Mouse (Mus musculus): Measurements from ENCODE around the gene Bahcc1.
A peak's percentile ranks its signal among the peaks of the same experiment; 100 is the strongest.

The Bahcc1 gene

GRCm38 (mm10) chr11:120298441-120299141 is 65.8 kb downstream of the Bahcc1 start:
- DNase-seq (ENCODE audit: low read depth), result no peak

GRCm38 (mm10) chr11:120299484-120299883 is 66.7 kb downstream of the Bahcc1 start:
- peak; percentile 65 for DNase-seq (ENCODE audit: low read depth)

DNA sequence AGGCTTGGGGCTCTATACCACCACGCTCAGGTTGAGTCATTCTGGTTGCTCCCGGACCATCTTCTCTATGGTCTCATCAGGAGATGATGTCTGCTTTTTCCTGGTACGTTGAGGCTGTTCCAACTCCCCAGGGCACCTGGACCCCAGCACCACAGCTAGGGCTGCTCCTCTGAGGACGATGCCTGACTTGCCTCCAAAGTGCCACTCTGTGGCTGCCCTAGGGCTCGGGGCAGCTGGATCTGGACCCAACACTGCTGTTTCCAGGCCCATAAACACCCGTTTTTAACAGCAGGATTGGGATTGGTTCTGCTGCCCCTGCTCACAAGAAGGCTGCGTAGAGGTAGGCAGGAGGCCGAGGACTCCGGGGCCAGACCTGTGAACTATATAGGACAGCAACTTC is 70.4 kb downstream of the Bahcc1 start:
- no peak for DNase-seq (ENCODE audit: low read depth)

DNA sequence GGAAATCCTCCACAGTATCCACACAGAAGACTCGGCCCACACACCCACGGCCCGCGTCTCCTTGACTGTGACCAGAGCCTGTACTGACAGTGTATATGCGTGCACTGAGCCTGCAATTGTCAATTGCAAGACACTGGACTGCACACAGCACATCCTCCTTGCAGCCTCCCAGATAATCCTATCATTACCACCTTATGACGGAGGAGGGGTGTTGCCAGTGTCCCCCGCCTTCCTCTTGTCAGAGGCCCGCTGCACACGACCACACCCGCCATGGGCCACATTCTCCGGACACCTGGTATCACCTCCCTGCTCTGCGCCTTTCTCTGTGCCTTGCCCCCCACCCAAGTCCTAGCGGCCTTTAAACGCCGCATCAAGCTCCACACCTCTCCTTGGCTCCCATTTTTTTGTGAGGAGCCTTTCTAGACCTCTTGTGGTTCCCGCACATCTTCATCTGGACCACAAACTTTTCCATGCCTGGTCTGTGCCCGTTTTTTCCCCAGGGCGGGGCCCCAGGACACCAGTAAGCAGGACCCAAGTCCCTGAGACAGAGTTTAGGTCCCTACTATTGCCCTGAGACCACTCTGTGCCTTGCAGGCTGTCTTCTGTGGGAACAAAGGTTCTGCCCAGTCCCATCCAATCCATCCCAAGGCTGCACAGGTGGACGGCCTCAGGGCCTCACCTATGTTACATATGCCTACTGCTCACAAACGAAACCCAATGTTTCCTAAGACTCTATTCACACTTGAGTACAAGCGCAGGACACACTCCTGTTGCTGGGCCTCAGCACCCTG is 71.0 kb downstream of the Bahcc1 start:
- DNase-seq (ENCODE audit: low read depth), result no peak

DNA sequence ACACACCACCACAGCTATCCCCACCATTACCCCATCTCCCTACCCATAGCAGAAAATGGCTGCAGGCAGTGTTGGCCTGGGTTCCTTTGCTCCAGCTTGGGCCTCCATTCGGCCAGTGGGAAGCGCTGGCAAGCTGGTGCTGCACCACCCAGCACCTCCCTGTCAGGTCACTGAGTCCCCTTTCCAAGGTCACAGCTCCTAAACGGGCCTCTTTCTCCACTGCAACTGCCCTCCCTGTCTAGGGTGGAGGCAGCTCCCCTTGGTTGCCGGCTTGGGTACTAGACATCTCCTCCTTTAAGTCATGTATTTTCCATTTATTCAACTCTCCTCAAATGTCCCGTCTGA is 71.6 kb downstream of the Bahcc1 start:
- no peak for DNase-seq (ENCODE audit: low read depth)

- DNase-seq (ENCODE audit: low read depth), result peak; percentile 98
Observed at GRCm38 (mm10) chr11:120304886-120305534, 72.3 kb downstream of the Bahcc1 start.

- DNase-seq (ENCODE audit: low read depth), result no peak
Observed at GRCm38 (mm10) chr11:120305535-120306365, 73.0 kb downstream of the Bahcc1 start.

DNA sequence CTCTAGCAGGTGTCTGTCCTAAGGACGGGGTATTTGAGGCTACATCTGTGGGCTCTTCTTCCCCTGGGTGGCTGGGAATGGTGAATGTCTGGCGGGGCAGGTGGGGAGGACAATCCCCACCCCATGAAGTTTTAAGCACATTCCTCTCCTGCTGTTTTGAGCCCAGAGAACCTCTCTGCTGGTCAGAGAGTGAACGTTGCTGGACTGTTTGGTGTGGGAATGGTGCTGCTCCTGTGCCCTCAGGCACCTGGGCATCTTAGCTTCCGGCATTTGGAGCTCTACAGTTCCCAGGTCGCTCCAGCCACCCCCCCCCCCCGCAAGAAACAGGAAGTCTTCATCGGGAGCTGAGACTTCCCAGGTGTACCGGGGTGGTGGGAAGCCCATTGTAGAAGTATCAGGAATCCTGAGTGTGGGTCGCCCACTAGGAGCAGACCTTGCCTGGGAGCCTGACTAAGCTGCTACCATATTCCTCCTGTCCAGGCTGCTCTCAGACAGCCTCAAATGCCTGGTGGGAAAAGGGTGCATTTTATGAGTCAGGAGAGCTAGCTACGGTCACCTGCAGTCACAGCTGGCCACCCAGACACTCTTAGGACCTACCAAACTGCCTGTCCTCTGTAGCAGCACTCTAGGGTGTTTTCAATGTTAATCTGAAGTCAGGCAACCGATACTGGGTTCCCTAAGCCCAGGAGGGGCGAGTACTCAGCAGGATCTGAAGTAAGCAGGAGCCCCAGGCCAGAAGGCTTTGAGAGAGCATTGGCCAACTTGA is 73.8 kb downstream of the Bahcc1 start:
- no peak for DNase-seq (ENCODE audit: low read depth)

DNA sequence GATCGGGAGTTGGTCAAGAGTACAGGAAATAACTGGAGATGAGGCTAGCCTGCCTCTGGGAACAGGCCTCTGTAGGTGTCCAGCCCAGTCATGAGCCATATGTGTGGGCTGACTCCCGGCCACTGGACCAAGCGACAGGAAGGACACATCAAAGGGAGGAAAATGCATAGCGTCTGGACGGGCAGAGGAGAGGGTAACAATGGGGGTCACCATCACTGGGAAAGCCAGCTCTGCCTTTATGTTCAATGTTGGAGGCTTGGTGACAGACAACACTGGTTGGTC is 74.3 kb downstream of the Bahcc1 start:
- no peak for DNase-seq (ENCODE audit: low read depth)

DNA sequence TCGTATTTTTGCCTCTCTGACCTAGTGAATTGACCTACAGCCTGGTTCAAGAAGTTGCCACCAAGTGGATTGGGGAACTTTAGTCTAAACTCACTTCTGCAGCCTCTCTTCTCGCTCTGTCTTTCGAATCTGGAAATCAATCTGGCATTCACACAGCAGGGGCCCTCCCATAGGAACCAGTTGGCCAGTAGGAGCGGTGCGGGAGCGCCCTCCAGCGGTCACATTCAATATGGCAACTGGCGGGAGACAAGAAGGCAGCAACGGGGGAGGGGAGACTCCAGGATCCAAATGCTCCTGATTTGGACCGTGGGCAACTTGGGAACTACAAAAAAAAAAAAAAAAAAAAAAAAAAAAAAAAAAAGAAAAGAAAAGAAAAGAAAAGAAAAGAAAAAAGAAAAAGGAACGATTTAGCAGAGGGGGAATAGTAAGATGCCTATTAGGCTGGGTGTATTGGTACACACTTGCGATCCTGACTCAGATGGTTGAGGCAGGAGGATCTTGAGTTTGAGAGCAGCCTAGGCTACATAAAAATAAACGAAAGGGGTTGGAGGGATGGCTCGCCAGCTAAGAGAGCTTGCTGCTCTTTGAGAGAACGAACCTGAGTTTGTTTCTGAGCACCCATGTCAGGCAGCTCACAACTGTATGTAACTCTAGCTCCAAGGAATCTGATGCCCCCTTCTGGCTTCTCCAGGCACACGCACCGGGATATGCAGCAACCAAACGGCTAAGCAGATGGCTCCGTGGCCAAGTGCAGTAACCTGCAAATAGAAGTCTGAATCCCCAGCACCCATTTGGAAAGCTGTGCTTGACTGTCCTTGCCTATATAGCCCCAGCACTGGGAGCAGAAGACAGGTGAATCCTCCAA is 75.1 kb downstream of the Bahcc1 start:
- DNase-seq (ENCODE audit: low read depth), result peak; percentile 88

GRCm38 (mm10) chr11:120308441-120309320 is 75.9 kb downstream of the Bahcc1 start:
- DNase-seq (ENCODE audit: low read depth), result no peak

DNA sequence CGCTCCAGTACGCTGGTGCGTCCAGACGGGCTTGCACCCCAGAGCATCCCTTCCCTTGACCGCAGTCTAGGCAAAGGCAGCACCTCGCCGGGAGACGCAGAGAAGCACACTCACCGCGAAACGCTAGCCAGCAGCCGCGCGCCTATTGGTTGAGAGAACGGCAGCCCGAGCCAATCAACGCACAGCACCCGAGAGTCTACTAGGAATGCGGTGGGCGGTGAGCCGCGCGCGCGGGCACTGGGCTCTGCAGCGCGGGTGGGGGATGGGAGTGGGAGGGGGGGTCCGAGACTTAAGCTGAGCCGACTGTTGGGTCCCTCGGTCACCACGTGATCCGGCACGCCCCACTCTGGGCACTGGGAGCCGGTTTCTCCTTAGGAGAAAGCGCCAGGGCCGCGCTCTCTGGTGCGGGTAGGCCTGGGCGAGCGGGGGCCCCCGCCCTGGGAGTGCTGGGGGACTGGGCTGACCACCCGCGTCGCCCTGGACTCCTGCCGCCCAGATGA is 78.1 kb downstream of the Bahcc1 start:
- DNase-seq (ENCODE audit: low read depth), result peak; percentile 90

GRCm38 (mm10) chr11:120311561-120311960 is 78.8 kb downstream of the Bahcc1 start:
- DNase-seq (ENCODE audit: low read depth), result no peak

DNA sequence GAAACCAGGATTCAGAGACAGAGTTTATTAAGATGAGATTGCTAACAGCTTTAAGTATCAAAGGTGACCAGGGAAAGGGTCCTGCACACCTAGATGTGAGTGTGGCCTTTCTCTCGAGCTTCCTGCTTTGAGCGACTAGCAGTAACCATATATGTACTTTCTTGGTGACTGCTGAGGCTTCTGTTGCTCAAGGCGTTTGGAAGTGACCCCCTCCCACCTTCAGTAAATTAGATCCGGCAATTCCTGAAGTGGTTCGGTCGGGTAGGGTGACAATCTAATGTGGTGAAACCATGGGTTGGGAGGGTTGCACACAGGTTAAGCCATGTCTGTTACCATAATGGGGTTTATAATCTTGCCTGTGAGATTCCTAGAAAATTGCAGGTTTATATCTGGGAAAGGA is 79.3 kb downstream of the Bahcc1 start:
- no peak for DNase-seq (ENCODE audit: low read depth)

- DNase-seq (ENCODE audit: low read depth), result no peak
Observed at GRCm38 (mm10) chr11:120313906-120314685, 81.3 kb downstream of the Bahcc1 start.

DNA sequence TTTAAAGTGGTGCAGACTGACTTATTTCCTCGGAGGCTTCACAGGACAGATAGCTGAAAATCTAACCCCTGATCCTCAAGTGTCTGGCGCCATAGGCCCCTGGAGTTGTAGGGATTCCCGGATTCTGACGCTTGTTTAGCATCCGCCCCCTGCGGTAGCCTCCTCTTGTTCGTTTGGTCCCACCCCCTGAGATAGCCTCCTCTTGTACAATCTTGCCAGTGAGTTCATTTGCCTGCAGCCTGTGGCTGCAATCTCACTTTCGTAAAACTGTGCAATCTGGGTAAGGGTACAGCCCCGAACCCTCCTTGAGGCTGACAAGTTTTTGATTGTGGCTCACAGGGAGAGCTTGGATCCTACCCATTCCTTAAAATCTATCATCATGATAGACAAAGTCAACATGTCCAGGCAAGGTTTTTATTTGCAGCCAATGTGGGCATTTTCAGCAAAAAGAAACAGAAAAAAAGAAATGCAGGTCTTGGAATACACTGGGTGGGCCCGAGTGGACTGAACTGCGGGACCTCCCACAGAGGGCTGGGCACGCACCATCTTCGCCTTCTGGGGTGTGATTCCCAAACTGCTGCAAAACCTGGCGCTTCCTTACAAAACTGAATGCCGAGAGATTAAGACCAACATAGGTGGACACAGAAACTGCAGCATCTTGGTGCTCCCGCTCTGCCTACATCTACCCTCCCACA is 82.1 kb downstream of the Bahcc1 start:
- DNase-seq (ENCODE audit: low read depth), result no peak

DNA sequence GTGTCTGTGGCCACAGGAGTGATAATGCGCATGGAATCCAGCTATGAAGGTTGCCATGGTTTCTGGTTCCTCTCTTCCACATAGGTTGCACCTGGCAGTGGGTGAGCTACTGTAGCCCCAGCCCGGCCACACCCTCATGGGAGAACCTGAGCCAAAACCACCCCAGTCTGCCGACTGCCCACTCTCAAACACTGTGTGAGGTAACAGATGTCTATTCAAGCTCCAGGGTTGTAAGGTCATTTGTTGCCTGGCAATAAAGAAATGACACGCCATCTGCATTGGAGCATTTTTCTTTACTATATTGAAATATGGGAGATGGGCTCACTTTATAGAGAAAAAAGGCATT is 82.6 kb downstream of the Bahcc1 start:
- DNase-seq (ENCODE audit: low read depth), result no peak

Data from 416B (cell line).